Mouse (Mus musculus): ENCODE data around the gene Mgp. TPM values are rescaled to one million over a fixed set of nuclear protein-coding genes. Genes with fewer than 3 reads are reported as not detected.

Mgp gene
- polyA plus RNA-seq, 1 experiment from 2014 or later, result 8.2 TPM

DNA sequence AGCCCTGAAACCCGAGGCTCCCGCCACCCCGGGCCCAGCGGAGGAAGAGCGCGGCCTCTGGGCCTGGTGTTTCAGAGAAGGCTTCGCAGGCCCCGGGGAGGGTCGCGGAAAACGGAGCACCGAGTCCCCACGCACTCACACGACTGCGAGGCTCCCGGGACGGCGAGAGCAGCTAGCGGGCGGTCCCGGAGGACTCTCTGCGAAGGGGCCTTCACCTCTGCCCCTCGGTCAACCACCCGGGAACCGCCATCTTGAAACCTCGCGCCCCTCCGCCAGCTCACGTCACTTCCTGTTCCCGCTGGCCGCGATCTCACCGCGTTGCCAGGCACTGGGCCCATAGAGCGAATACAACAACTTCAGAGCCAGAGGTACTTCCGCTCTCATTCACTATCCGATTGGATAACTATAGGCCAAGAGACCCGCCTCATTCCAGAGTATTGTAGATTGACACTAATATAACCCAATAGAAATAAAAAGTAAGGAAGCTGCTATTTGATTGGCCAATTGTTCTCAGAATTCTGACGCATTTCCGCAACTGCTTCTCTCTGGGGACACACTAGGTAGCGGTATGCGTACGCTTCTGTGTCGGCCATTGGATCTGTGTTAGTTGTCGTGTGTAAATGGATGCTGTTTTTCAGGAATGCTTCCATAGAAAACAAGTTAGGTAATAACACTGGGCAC, 47.6 kb downstream of the Mgp start, which contains the start of gene Wbp11:
Wbp11 (minus strand) TSS at position 353 of the 681 bp plus-strand sequence.
- no peaks in the 10 kb centered on the region for H3K9me3 ChIP-seq (ENCODE audit: control insufficient read depth, low read length)
- ATAC-seq, result peak; percentile 100
- under 1% methylated on average over 45 of the region's 45 CpGs for WGBS

GRCm38 (mm10) chr6:136827516-136827880, 48.1 kb downstream of the Mgp start, which contains the start of gene BC049715:
Gene BC049715, plus strand, starts transcription at chr6:136827626.
- Histone ChIP-seq H3K4me1 (replicated peaks; ENCODE audit: control insufficient read depth, insufficient read depth, low read length) (peaks cover 8% of the 10 kb centered on the region), H3K4me2 (ENCODE audit: low read length) (peak within 1 kb of the TSS; percentile 84), H3K4me3 (replicated peaks; ENCODE audit: low read length) (peak within 1 kb of the TSS; percentile 100), H3K27me3 (replicated peaks; ENCODE audit: control insufficient read depth, insufficient read depth, low read length) (no peaks in the 10 kb centered on the region), H3K36me3 (ENCODE audit: control insufficient read depth, insufficient read depth) (peaks cover 18% of the 10 kb centered on the region), H3K9me3 (ENCODE audit: control insufficient read depth, low read length) (no peaks in the 10 kb centered on the region), H3K9ac (replicated peaks; ENCODE audit: low read depth, low read length) (peak within 1 kb of the TSS; percentile 97), H3K27ac (ENCODE audit: low read length) (peak within 1 kb of the TSS; percentile 91)
- no peak for ATAC-seq
- WGBS, result under 1% methylated on average over 34 of the region's 34 CpGs

More for the DNA sequence above, 47.6 kb downstream of the Mgp start, which contains the start of gene Wbp11:
- Histone ChIP-seq H3K36me3 (ENCODE audit: control insufficient read depth, insufficient read depth) (peaks cover 13% of the 10 kb centered on the region), H3K4me3 (replicated peaks; ENCODE audit: low read length) (peak within 1 kb of the TSS; percentile 100), H3K27me3 (replicated peaks; ENCODE audit: control insufficient read depth, insufficient read depth, low read length) (no peaks in the 10 kb centered on the region), H3K4me2 (ENCODE audit: low read length) (peak within 1 kb of the TSS; percentile 84), H3K4me1 (replicated peaks; ENCODE audit: control insufficient read depth, insufficient read depth, low read length) (peaks cover 8% of the 10 kb centered on the region), H3K9ac (replicated peaks; ENCODE audit: low read depth, low read length) (peak within 1 kb of the TSS; percentile 97), H3K27ac (ENCODE audit: low read length) (peak within 1 kb of the TSS; percentile 91)

DNA sequence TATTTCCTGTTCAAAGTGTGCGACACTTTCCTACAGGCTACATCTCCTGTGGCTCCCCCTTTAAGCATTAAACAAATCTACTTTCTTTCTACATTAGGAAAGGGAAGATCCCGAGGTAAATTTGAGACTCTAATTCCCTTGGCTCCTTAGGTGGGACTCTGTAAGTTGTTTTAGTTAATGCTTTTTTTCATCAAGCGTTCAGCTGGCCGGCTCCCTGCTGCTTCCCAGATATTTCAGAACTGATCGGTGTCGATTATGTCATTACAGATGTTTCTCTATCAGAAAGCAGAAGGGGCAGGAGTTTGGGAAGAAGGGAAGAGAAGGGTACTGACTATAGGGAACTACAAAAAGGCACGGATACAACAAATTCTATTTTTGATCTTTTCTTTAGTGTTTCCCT, 48.5 kb downstream of the Mgp start:
- Histone ChIP-seq H3K4me1 (replicated peaks; ENCODE audit: control insufficient read depth, insufficient read depth, low read length) (peaks cover 8% of the 10 kb centered on the region), H3K27me3 (replicated peaks; ENCODE audit: control insufficient read depth, insufficient read depth, low read length) (no peaks in the 10 kb centered on the region), H3K36me3 (ENCODE audit: control insufficient read depth, insufficient read depth) (peaks cover 21% of the 10 kb centered on the region), H3K4me3 (replicated peaks; ENCODE audit: low read length) (peak overlapping the region; percentile 100), H3K9ac (replicated peaks; ENCODE audit: low read depth, low read length) (peak overlapping the region; percentile 97), H3K27ac (ENCODE audit: low read length) (no peak overlapping the region; the same call in 1 of the 2 replicates), H3K4me2 (ENCODE audit: low read length) (peak overlapping the region; percentile 84), H3K9me3 (ENCODE audit: control insufficient read depth, low read length) (no peaks in the 10 kb centered on the region)
- WGBS, result 17% methylated on average over 7 of the region's 7 CpGs
- ATAC-seq, result no peak

DNA sequence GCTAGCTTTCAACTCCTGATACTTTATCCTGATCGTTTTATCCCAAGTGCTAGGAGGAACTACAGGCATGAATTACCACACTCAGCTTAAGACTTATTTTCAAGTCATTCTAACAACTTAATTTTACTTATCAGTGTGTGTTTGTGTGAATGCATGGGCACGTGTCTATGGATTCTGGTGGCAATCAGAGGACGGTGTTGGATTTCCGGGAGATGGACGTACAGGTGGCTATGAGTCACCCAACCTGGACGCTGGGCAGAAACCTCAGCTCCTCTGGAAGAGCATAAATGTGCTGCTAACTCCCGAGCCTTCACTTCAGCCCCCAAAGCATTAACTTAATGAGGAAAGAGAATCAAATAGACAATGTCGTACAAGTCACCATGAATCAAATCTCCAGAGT, 50.6 kb downstream of the Mgp start:
- H3K36me3 ChIP-seq (ENCODE audit: control insufficient read depth, insufficient read depth), result peaks cover 42% of the 10 kb centered on the region
- H3K9me3 ChIP-seq (ENCODE audit: control insufficient read depth, low read length), result no peaks in the 10 kb centered on the region
- H3K9ac ChIP-seq (replicated peaks; ENCODE audit: low read depth, low read length), result no peak overlapping the region
- no peaks in the 10 kb centered on the region for H3K27me3 ChIP-seq (replicated peaks; ENCODE audit: control insufficient read depth, insufficient read depth, low read length)
- H3K4me2 ChIP-seq (ENCODE audit: low read length), result no peak overlapping the region
- H3K4me3 ChIP-seq (replicated peaks; ENCODE audit: low read length), result no peak overlapping the region
- no peak for ATAC-seq
- 96% methylated on average over 8 of the region's 8 CpGs for WGBS
- peaks cover 8% of the 10 kb centered on the region for H3K4me1 ChIP-seq (replicated peaks; ENCODE audit: control insufficient read depth, insufficient read depth, low read length)
- H3K27ac ChIP-seq (ENCODE audit: low read length), result no peak overlapping the region

Other genes starting within 250 kb of the Mgp start
- 0.46 and 0.75 TPM in 2 replicates for gene Plbd1, start 213.9 kb downstream of the Mgp start, polyA plus RNA-seq (2015; fragmentation: Nextera tagmentation; extraction: Ambion mirVana)
- gene Gucy2c, start 94.1 kb downstream of the Mgp start, polyA plus RNA-seq (2015; fragmentation: Nextera tagmentation; extraction: Ambion mirVana), result 0.15 TPM in 1 of 2 replicates, not detected in the other
- gene Hist4h4, start 71.4 kb downstream of the Mgp start, polyA plus RNA-seq (2015; fragmentation: Nextera tagmentation; extraction: Ambion mirVana), result 0.62 and 0.81 TPM in 2 replicates
- gene H2afj, start 67.6 kb downstream of the Mgp start, polyA plus RNA-seq (2015; fragmentation: Nextera tagmentation; extraction: Ambion mirVana), result 107 and 113 TPM in 2 replicates
- gene BC049715, start 48.2 kb downstream of the Mgp start, polyA plus RNA-seq (2015; fragmentation: Nextera tagmentation; extraction: Ambion mirVana), result 1.0 and 1.4 TPM in 2 replicates
- gene Wbp11, start 47.6 kb downstream of the Mgp start, polyA plus RNA-seq (2015; fragmentation: Nextera tagmentation; extraction: Ambion mirVana), result 79.2 and 82.3 TPM in 2 replicates
- gene Smco3, start 40.4 kb downstream of the Mgp start, polyA plus RNA-seq (2015; fragmentation: Nextera tagmentation; extraction: Ambion mirVana), result 0.54 and 0.91 TPM in 2 replicates
- gene Art4, start 18.1 kb downstream of the Mgp start, polyA plus RNA-seq (2015; fragmentation: Nextera tagmentation; extraction: Ambion mirVana), result 0.08 and 0.09 TPM in 2 replicates
- gene Erp27, start 46.4 kb upstream of the Mgp start, polyA plus RNA-seq (2015; fragmentation: Nextera tagmentation; extraction: Ambion mirVana), result 0.24 and 0.34 TPM in 2 replicates
- not detected in 2 replicates for gene Pde6h, start 48.0 kb upstream of the Mgp start, polyA plus RNA-seq (2015; fragmentation: Nextera tagmentation; extraction: Ambion mirVana)
- 18.5 and 20.6 TPM in 2 replicates for gene Arhgdib, start 66.1 kb upstream of the Mgp start, polyA plus RNA-seq (2015; fragmentation: Nextera tagmentation; extraction: Ambion mirVana)